Mouse (Mus musculus) neural tube, embryonic 15.5 days (tissue): ENCODE measurements around the gene Gpsm3. TPM values are rescaled to one million over a fixed set of nuclear protein-coding genes. Genes with fewer than 3 reads are reported as not detected.

Source experiments
- ATAC-seq: fragments of 200-750 bp; cut with Nextera tagmentation; 2 replicates; pipeline ENCODE4 v1.8.0; 2017; ENCODE audit warnings: mild to moderate bottlenecking, moderate TSS enrichment, moderate library complexity; ENCODE audit not compliant: low FRiP score
- H3K27ac ChIP-seq: fragments of 300-500 bp; sonication (generic); replicated peaks from 2 replicates; pipeline ENCODE4 v1.5.1; 2015; ENCODE audit warnings: mild to moderate bottlenecking, inconsistent platforms
- H3K27me3 ChIP-seq: fragments of 300-500 bp; sonication (generic); replicated peaks from 2 replicates; pipeline ENCODE4 v1.6.1; 2015; ENCODE audit warnings: inconsistent platforms
- H3K36me3 ChIP-seq: fragments of 300-500 bp; sonication (generic); 2 replicates; pipeline ENCODE4 v1.6.1; 2015; ENCODE audit warnings: inconsistent platforms
- H3K4me1 ChIP-seq: fragments of 300-500 bp; sonication (generic); 2 replicates; pipeline ENCODE4 v1.6.1; 2015; ENCODE audit warnings: inconsistent platforms
- H3K4me2 ChIP-seq: fragments of 300-500 bp; sonication (generic); 2 replicates; pipeline ENCODE4 v1.6.1; 2015; ENCODE audit warnings: inconsistent platforms, mild to moderate bottlenecking, moderate library complexity
- H3K4me3 ChIP-seq: fragments of 300-500 bp; sonication (generic); replicated peaks from 2 replicates; pipeline ENCODE4 v1.5.1; 2015; ENCODE audit warnings: mild to moderate bottlenecking, inconsistent platforms
- H3K9ac ChIP-seq: fragments of 300-500 bp; sonication (generic); replicated peaks from 2 replicates; pipeline ENCODE4 v1.6.1; 2015; ENCODE audit warnings: mild to moderate bottlenecking, inconsistent platforms
- H3K9me3 ChIP-seq: fragments of 300-500 bp; sonication (generic); replicated peaks from 2 replicates; pipeline ENCODE4 v1.6.1; 2016; ENCODE audit warnings: inconsistent platforms
- WGBS: fragments of 180-500 bp; shearing (Covaris S2); methylation state at CpG from one replicate; pipeline ENCODE4 v1.1.7; 2015; ENCODE audit warnings: mixed read lengths; 5-methylcytosine and 5-hydroxymethylcytosine counted together
- polyA plus RNA-seq: library from polyadenylated mRNA; unstranded; fragments of >200 nt; fragmentation: Nextera tagmentation; extraction: Ambion mirVana; gene quantifications from 2 replicates; pipeline ENCODE4 v1.2.1, GENCODE M21; 2015

Gpsm3 gene
- polyA plus RNA-seq, 1 experiment from 2014 or later = 3.8 TPM

DNA sequence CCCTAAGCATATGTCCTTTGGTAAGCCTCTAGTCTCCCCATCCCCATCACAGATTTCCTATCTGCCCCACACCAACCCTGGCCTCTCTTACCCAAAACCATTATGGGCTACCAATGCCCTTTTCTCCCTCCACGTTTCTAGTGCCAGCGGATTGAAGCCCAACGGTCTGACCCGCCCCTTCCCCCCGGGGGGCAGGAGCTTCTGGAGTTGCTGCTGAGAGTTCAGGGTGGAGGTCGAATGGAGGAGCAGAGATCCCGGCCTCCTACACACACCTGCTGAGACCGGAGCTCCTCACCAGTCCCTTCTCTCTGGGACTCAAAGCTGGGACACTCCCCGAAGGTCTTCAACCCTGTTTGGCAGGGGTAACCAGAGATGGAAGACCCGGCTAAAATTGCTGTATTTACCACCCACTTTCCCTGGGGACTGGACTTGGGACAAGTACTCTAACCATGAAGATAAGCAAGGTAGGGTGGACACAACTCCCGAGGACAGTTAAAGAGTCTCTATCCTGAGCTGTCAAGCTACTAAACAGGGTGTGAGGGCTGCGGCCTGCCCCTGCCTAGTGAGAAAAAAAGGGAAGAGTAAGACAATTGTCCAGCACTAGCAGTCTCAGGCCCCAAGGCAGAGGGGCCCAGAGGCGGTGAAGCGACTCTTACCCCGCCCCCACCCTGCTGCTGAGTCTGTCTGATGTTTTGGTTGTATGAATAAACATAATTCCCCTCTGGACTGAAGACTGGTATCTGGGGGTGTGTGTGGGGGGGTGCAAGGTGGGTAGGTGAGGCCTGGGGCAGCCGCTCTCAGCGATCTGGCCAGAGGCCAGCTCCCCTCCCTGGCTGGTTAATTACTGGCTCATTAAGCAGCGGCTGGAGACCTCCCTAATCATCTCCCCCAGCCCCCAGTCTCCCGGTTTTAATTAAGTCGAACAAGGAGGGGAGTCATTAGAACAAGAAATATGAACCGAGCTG is 1.7 kb downstream of the Gpsm3 start, which contains the start of gene Pbx2:
Gene Pbx2, plus strand, starts transcription at position 238 of the 965 bp plus-strand sequence.
- peak; percentile 1 for ATAC-seq
- peak within 1 kb of the TSS; percentile 97 for H3K9ac ChIP-seq
- H3K4me3 ChIP-seq = peak within 1 kb of the TSS; percentile 78
- H3K4me1 ChIP-seq = peaks cover 68% of the 10 kb centered on the region
- H3K4me2 ChIP-seq = peak within 1 kb of the TSS; percentile 88
- peaks cover 16% of the 10 kb centered on the region for H3K36me3 ChIP-seq
- H3K27me3 ChIP-seq = no peaks in the 10 kb centered on the region
- H3K9me3 ChIP-seq = no peaks in the 10 kb centered on the region
- WGBS = 3% methylated on average over 21 of the region's 21 CpGs
- peak within 1 kb of the TSS; percentile 98 for H3K27ac ChIP-seq

DNA sequence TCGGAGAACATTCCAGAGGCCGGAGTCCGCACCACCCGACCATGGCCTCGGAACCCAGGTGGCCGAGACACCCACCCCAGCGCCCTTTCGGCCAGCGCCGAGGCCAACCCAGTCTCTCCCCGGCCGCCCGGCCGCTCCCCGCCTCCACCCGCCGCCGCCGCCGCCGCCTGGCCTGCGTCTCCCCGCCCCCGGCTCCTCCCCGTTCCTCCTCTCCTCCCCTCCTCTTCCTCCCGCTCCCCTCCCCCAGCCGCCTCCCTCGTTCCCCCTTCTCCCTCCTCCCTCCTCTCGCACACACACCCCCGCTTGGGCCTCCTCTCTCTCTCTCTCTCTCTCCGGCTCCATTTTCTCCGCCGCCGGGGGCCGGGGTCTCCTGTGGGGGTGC is 2.4 kb downstream of the Gpsm3 start:
- H3K4me2 ChIP-seq = peak overlapping the region; percentile 88
- H3K9me3 ChIP-seq = no peaks in the 10 kb centered on the region
- H3K9ac ChIP-seq = peak overlapping the region; percentile 97
- H3K27ac ChIP-seq = peak overlapping the region; percentile 98
- H3K36me3 ChIP-seq = peaks cover 21% of the 10 kb centered on the region
- peak overlapping the region; percentile 78 for H3K4me3 ChIP-seq
- no peaks in the 10 kb centered on the region for H3K27me3 ChIP-seq
- H3K4me1 ChIP-seq = peaks cover 65% of the 10 kb centered on the region
- ATAC-seq = peak; percentile 56
- WGBS = 1% methylated on average over 32 of the region's 35 CpGs

- H3K27ac ChIP-seq = peak overlapping the region; percentile 98
- H3K9ac ChIP-seq = peak overlapping the region; percentile 97
- H3K4me1 ChIP-seq = peaks cover 65% of the 10 kb centered on the region
- no peaks in the 10 kb centered on the region for H3K9me3 ChIP-seq
- no peaks in the 10 kb centered on the region for H3K27me3 ChIP-seq
- ATAC-seq = peak; percentile 15; the same call in 1 of the 2 replicates
- peak overlapping the region; percentile 78 for H3K4me3 ChIP-seq
- H3K36me3 ChIP-seq = peaks cover 21% of the 10 kb centered on the region
- 2% methylated on average over 31 of the region's 32 CpGs for WGBS
- H3K4me2 ChIP-seq = peak overlapping the region; percentile 88
Measured at GRCm38 (mm10) chr17:34592581-34593549, 3.3 kb downstream of the Gpsm3 start.

DNA sequence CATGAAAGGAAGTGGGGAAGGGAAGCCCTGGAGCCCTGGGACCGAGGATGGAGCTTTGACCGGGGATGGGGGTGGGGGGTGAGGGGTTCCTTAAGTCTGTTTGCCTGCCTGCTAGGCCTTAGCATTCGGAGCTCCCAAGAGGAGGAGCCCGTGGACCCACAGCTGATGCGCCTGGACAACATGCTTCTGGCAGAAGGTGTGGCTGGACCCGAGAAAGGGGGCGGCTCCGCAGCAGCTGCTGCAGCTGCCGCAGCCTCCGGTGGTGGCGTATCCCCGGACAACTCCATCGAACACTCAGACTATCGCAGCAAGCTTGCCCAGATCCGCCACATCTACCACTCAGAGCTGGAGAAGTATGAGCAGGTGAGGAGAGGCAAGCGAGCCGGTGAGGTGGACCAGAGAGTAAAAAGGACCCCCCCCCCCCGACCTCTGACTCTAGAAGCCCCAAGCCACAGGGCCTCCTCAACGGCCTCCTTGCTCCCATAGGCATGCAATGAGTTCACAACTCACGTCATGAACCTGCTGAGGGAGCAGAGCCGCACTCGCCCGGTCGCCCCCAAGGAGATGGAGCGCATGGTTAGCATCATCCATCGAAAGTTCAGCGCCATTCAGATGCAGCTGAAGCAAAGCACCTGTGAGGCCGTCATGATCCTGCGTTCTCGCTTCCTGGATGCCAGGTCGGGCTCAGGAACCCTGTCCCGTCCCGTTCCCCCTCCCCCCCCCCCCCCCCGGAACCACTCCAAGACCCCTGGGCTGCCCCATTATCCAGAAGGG is 4.3 kb downstream of the Gpsm3 start:
- H3K9ac ChIP-seq = peak overlapping the region; percentile 97
- WGBS = 49% methylated on average over 33 of the region's 34 CpGs
- peak overlapping the region; percentile 88 for H3K4me2 ChIP-seq
- peaks cover 56% of the 10 kb centered on the region for H3K4me1 ChIP-seq
- H3K36me3 ChIP-seq = peaks cover 21% of the 10 kb centered on the region
- no peaks in the 10 kb centered on the region for H3K27me3 ChIP-seq
- peak overlapping the region; percentile 98 for H3K27ac ChIP-seq
- ATAC-seq = no peak
- peak overlapping the region; percentile 78 for H3K4me3 ChIP-seq
- H3K9me3 ChIP-seq = no peaks in the 10 kb centered on the region

- Histone ChIP-seq H3K4me1 (peaks cover 41% of the 10 kb centered on the region), H3K27me3 (no peaks in the 10 kb centered on the region), H3K27ac (no peak overlapping the region), H3K9me3 (no peaks in the 10 kb centered on the region), H3K36me3 (peaks cover 35% of the 10 kb centered on the region), H3K4me2 (no peak overlapping the region), H3K4me3 (no peak overlapping the region), H3K9ac (no peak overlapping the region)
- no peak for ATAC-seq
- WGBS = 74% methylated on average over 8 of the region's 8 CpGs
Measured at GRCm38 (mm10) chr17:34596098-34596497, 6.5 kb downstream of the Gpsm3 start.

DNA sequence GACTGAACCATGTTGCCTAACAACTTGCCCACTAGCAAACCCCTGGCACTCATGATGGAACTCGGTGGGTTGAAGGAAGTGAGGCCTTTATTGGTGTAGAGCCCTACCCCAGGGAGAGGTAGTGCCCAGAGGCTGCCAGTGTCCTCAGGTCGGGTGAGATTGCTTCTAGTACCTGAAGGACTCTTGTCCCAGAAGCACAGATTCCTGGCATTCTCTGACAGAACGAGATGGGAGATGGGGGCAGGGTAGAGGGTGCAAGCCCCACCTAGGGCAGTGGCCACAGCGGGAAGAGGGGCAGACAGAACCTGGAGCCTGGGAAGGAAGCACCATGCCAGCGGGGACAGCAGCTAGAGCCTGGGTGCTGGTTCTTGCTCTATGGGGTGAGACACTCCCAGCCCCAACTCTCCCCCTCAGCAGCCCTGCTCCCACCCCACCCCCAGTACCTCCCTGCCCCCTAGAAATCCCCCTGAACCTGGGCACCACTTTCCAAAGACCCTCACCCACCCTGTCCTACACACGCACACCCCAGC is 8.0 kb downstream of the Gpsm3 start, which contains the start of gene Ager:
Gene Ager, plus strand, starts transcription at position 297 of the 530 bp plus-strand sequence.
- Histone ChIP-seq H3K9ac (no peak within 1 kb of the TSS), H3K4me2 (no peak within 1 kb of the TSS), H3K4me1 (peaks cover 43% of the 10 kb centered on the region), H3K36me3 (peaks cover 42% of the 10 kb centered on the region), H3K4me3 (no peak within 1 kb of the TSS), H3K27me3 (no peaks in the 10 kb centered on the region), H3K9me3 (no peaks in the 10 kb centered on the region), H3K27ac (no peak within 1 kb of the TSS)
- no peak for ATAC-seq
- 22% methylated on average over 6 of the region's 6 CpGs for WGBS

- 76% methylated on average over 9 of the region's 9 CpGs for WGBS
- no peak for ATAC-seq
- no peak overlapping the region for H3K4me3 ChIP-seq
- H3K27me3 ChIP-seq = no peaks in the 10 kb centered on the region
- H3K4me2 ChIP-seq = no peak overlapping the region
- H3K36me3 ChIP-seq = peaks cover 37% of the 10 kb centered on the region
- H3K4me1 ChIP-seq = peaks cover 29% of the 10 kb centered on the region
- no peaks in the 10 kb centered on the region for H3K9me3 ChIP-seq
- H3K9ac ChIP-seq = no peak overlapping the region
- no peak overlapping the region for H3K27ac ChIP-seq
Measured at GRCm38 (mm10) chr17:34599891-34600290, 10.3 kb downstream of the Gpsm3 start.

GRCm38 (mm10) chr17:34601796-34602195 is 12.2 kb downstream of the Gpsm3 start:
- Histone ChIP-seq H3K27me3 (no peaks in the 10 kb centered on the region), H3K36me3 (peaks cover 21% of the 10 kb centered on the region), H3K27ac (no peak overlapping the region), H3K4me2 (peak overlapping the region; percentile 69), H3K4me1 (peaks cover 29% of the 10 kb centered on the region), H3K4me3 (peak overlapping the region; percentile 70), H3K9ac (no peak overlapping the region), H3K9me3 (no peaks in the 10 kb centered on the region)
- WGBS = 89% methylated on average over 12 of the region's 12 CpGs
- no peak for ATAC-seq

DNA sequence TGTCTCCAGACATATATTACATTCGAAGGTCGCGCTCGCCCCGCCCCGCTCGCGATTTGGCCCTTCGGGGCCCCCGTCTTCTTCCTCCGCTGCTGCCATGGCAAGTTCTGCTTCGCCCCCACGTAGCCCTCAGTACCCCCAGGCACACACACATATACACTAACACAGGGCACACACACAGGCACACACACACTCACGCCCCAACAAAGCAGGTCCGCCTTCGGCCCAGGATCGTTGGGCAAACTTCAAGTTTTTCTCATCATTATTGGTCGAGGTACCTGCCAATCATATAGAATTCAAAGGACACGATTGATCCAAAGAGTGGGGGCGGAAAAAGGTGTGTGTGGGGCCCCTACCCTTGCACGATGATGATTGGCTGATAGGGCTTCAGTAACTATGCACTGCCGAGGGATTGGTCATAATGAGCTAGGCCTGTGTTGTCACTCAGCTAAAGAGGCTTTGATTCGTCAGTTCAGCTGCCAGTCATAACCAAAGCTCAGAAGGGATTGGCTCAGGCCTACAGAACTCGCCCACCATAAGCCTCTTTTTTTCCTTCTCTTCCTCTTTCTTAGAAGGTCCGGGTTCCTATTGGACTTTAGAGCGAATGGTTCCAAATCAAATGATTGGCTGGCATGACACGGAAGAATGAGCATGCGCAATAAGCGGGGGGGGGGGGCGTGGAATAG is 13.9 kb downstream of the Gpsm3 start, which contains the start of gene Rnf5:
Gene Rnf5, minus strand, starts transcription at position 316 of the 686 bp plus-strand sequence.
- Histone ChIP-seq H3K4me2 (peak within 1 kb of the TSS; percentile 97), H3K4me3 (peak within 1 kb of the TSS; percentile 84), H3K4me1 (peaks cover 44% of the 10 kb centered on the region), H3K27ac (peak within 1 kb of the TSS; percentile 92), H3K9ac (peak within 1 kb of the TSS; percentile 97), H3K27me3 (no peaks in the 10 kb centered on the region), H3K36me3 (peaks cover 20% of the 10 kb centered on the region), H3K9me3 (no peaks in the 10 kb centered on the region)
- under 1% methylated on average over 30 of the region's 30 CpGs for WGBS
- ATAC-seq = peak; percentile 92

GRCm38 (mm10) chr17:34604061-34604508 is 14.5 kb downstream of the Gpsm3 start, which contains the start of gene Agpat1:
Agpat1 (plus strand) TSS chr17:34604262.
- peak within 1 kb of the TSS; percentile 92 for H3K27ac ChIP-seq
- 0% methylated on average over 35 of the region's 35 CpGs for WGBS

More at GRCm38 (mm10) chr17:34604061-34604508, 14.5 kb downstream of the Gpsm3 start, which contains the start of gene Agpat1:
- no peaks in the 10 kb centered on the region for H3K9me3 ChIP-seq
- peaks cover 50% of the 10 kb centered on the region for H3K4me1 ChIP-seq
- H3K4me3 ChIP-seq = peak within 1 kb of the TSS; percentile 84
- H3K27me3 ChIP-seq = no peaks in the 10 kb centered on the region
- H3K36me3 ChIP-seq = peaks cover 20% of the 10 kb centered on the region
- H3K9ac ChIP-seq = peak within 1 kb of the TSS; percentile 97
- ATAC-seq = peak; percentile 89
- peak within 1 kb of the TSS; percentile 97 for H3K4me2 ChIP-seq
